Mouse (Mus musculus): ENCODE results near the gene Rpap3. TPM values are rescaled to one million over a fixed set of nuclear protein-coding genes. Genes with fewer than 3 reads are reported as not detected.

Gene Rpap3
- polyA plus RNA-seq, 1 experiment, result 11.7 TPM

- TF ChIP-seq MYOG (IDR thresholded peaks at IDR 0.05; ENCODE audit: control insufficient read depth in 1 of 3, insufficient read depth in 1 of 3, insufficient read length in 2 of 3, low read depth in 2 of 3), result no peak
- no peak for TF ChIP-seq CEBPB (IDR thresholded peaks at IDR 0.05; ENCODE audit: insufficient read depth, poor library complexity, severe bottlenecking)
- TF ChIP-seq E2F4 (IDR thresholded peaks at IDR 0.05; ENCODE audit: insufficient read depth), result no peak
- no peak for TF ChIP-seq TCF3 (IDR thresholded peaks at IDR 0.05; ENCODE audit: insufficient read length, low read depth)
- no peak for TF ChIP-seq MAX (IDR thresholded peaks at IDR 0.05; ENCODE audit: low read depth)
- no peak for TF ChIP-seq POLR2A (IDR thresholded peaks at IDR 0.05; ENCODE audit: insufficient read length, low read depth)
- no peak for TF ChIP-seq TCF12 (IDR thresholded peaks at IDR 0.05; ENCODE audit: insufficient read depth, poor library complexity, severe bottlenecking)
- TF ChIP-seq POLR2AphosphoS2 (IDR thresholded peaks at IDR 0.05; ENCODE audit: insufficient read length, low read depth), result no peak
- TF ChIP-seq MYOD1 (IDR thresholded peaks at IDR 0.05; ENCODE audit: control insufficient read depth in 1 of 3, insufficient read length in 2 of 3, low read depth in 2 of 3), result no peak
- no peak for TF ChIP-seq REST (IDR thresholded peaks at IDR 0.05; ENCODE audit: insufficient read depth, insufficient read length)
- no peak for TF ChIP-seq USF1 (IDR thresholded peaks at IDR 0.05; ENCODE audit: low read depth)
- no peak for TF ChIP-seq SRF (IDR thresholded peaks at IDR 0.05; ENCODE audit: control insufficient read depth, insufficient read length, low read depth)
- no peak overlapping the region for H3K4me3 ChIP-seq
- H3ac ChIP-seq (ENCODE audit: control insufficient read depth, insufficient read length), result no peak overlapping the region
- H3K36me3 ChIP-seq (ENCODE audit: control insufficient read depth, insufficient read depth), result no peaks in the 10 kb centered on the region
- H3K4me2 ChIP-seq (ENCODE audit: low read depth), result no peak overlapping the region
- no peaks in the 10 kb centered on the region for H3K79me2 ChIP-seq (ENCODE audit: control insufficient read depth, insufficient read depth)
- peaks cover 30% of the 10 kb centered on the region for H3K27me3 ChIP-seq (ENCODE audit: control insufficient read depth, insufficient read depth, insufficient read length)
Observed at GRCm38 (mm10) chr15:97751676-97752075, 46.1 kb upstream of the Rpap3 start.

- peaks cover 26% of the 10 kb centered on the region for H3K27me3 ChIP-seq (ENCODE audit: control insufficient read depth, insufficient read depth, insufficient read length)
- TF ChIP-seq MYOG (IDR thresholded peaks at IDR 0.05; ENCODE audit: control insufficient read depth in 1 of 3, insufficient read depth in 1 of 3, insufficient read length in 2 of 3, low read depth in 2 of 3) (peak in 2 of 3 experiments; percentile 80 to 92), MAX (IDR thresholded peaks at IDR 0.05; ENCODE audit: low read depth) (no peak), TCF12 (IDR thresholded peaks at IDR 0.05; ENCODE audit: insufficient read depth, poor library complexity, severe bottlenecking) (peak; percentile 81), CEBPB (IDR thresholded peaks at IDR 0.05; ENCODE audit: insufficient read depth, poor library complexity, severe bottlenecking) (peak; percentile 12; the same call in 1 of the 2 replicates), SRF (IDR thresholded peaks at IDR 0.05; ENCODE audit: control insufficient read depth, insufficient read length, low read depth) (peak; percentile 24), MYOD1 (IDR thresholded peaks at IDR 0.05; ENCODE audit: control insufficient read depth in 1 of 3, insufficient read length in 2 of 3, low read depth in 2 of 3) (peak in 2 of 3 experiments; percentile 90 to 95), USF1 (IDR thresholded peaks at IDR 0.05; ENCODE audit: low read depth) (no peak), TCF3 (IDR thresholded peaks at IDR 0.05; ENCODE audit: insufficient read length, low read depth) (peak; percentile 83), POLR2A (IDR thresholded peaks at IDR 0.05; ENCODE audit: insufficient read length, low read depth) (no peak), REST (IDR thresholded peaks at IDR 0.05; ENCODE audit: insufficient read depth, insufficient read length) (no peak), POLR2AphosphoS2 (IDR thresholded peaks at IDR 0.05; ENCODE audit: insufficient read length, low read depth) (no peak), E2F4 (IDR thresholded peaks at IDR 0.05; ENCODE audit: insufficient read depth) (no peak)
- peak overlapping the region; percentile 79 for H3K4me2 ChIP-seq (ENCODE audit: low read depth)
- no peaks in the 10 kb centered on the region for H3K79me2 ChIP-seq (ENCODE audit: control insufficient read depth, insufficient read depth)
- no peak overlapping the region for H3ac ChIP-seq (ENCODE audit: control insufficient read depth, insufficient read length)
- H3K36me3 ChIP-seq (ENCODE audit: control insufficient read depth, insufficient read depth), result no peaks in the 10 kb centered on the region
- H3K4me3 ChIP-seq, result no peak overlapping the region
Observed at GRCm38 (mm10) chr15:97750697-97751096, 45.1 kb upstream of the Rpap3 start.

GRCm38 (mm10) chr15:97749841-97750240, 44.2 kb upstream of the Rpap3 start:
- Histone ChIP-seq H3K27me3 (ENCODE audit: control insufficient read depth, insufficient read depth, insufficient read length) (peaks cover 34% of the 10 kb centered on the region), H3K4me3 (no peak overlapping the region), H3K79me2 (ENCODE audit: control insufficient read depth, insufficient read depth) (no peaks in the 10 kb centered on the region), H3K36me3 (ENCODE audit: control insufficient read depth, insufficient read depth) (no peaks in the 10 kb centered on the region), H3K4me2 (ENCODE audit: low read depth) (no peak overlapping the region), H3ac (ENCODE audit: control insufficient read depth, insufficient read length) (no peak overlapping the region)
- TF ChIP-seq TCF3 (IDR thresholded peaks at IDR 0.05; ENCODE audit: insufficient read length, low read depth), result no peak
- no peak for TF ChIP-seq TCF12 (IDR thresholded peaks at IDR 0.05; ENCODE audit: insufficient read depth, poor library complexity, severe bottlenecking)
- no peak for TF ChIP-seq MAX (IDR thresholded peaks at IDR 0.05; ENCODE audit: low read depth)
- TF ChIP-seq POLR2A (IDR thresholded peaks at IDR 0.05; ENCODE audit: insufficient read length, low read depth), result no peak
- TF ChIP-seq SRF (IDR thresholded peaks at IDR 0.05; ENCODE audit: control insufficient read depth, insufficient read length, low read depth), result no peak
- no peak for TF ChIP-seq USF1 (IDR thresholded peaks at IDR 0.05; ENCODE audit: low read depth)
- no peak for TF ChIP-seq REST (IDR thresholded peaks at IDR 0.05; ENCODE audit: insufficient read depth, insufficient read length)
- no peak for TF ChIP-seq MYOG (IDR thresholded peaks at IDR 0.05; ENCODE audit: control insufficient read depth in 1 of 3, insufficient read depth in 1 of 3, insufficient read length in 2 of 3, low read depth in 2 of 3)
- TF ChIP-seq E2F4 (IDR thresholded peaks at IDR 0.05; ENCODE audit: insufficient read depth), result no peak
- TF ChIP-seq MYOD1 (IDR thresholded peaks at IDR 0.05; ENCODE audit: control insufficient read depth in 1 of 3, insufficient read length in 2 of 3, low read depth in 2 of 3), result no peak
- TF ChIP-seq POLR2AphosphoS2 (IDR thresholded peaks at IDR 0.05; ENCODE audit: insufficient read length, low read depth), result no peak

- no peak overlapping the region for H3K4me3 ChIP-seq
- H3K4me2 ChIP-seq (ENCODE audit: low read depth), result no peak overlapping the region
- no peaks in the 10 kb centered on the region for H3K79me2 ChIP-seq (ENCODE audit: control insufficient read depth, insufficient read depth)
- no peak overlapping the region for H3ac ChIP-seq (ENCODE audit: control insufficient read depth, insufficient read length)
- TF ChIP-seq POLR2AphosphoS2 (IDR thresholded peaks at IDR 0.05; ENCODE audit: insufficient read length, low read depth) (no peak), E2F4 (IDR thresholded peaks at IDR 0.05; ENCODE audit: insufficient read depth) (no peak), MAX (IDR thresholded peaks at IDR 0.05; ENCODE audit: low read depth) (no peak), POLR2A (IDR thresholded peaks at IDR 0.05; ENCODE audit: insufficient read length, low read depth) (no peak), CEBPB (IDR thresholded peaks at IDR 0.05; ENCODE audit: insufficient read depth, poor library complexity, severe bottlenecking) (no peak), SRF (IDR thresholded peaks at IDR 0.05; ENCODE audit: control insufficient read depth, insufficient read length, low read depth) (no peak), TCF3 (IDR thresholded peaks at IDR 0.05; ENCODE audit: insufficient read length, low read depth) (no peak), TCF12 (IDR thresholded peaks at IDR 0.05; ENCODE audit: insufficient read depth, poor library complexity, severe bottlenecking) (no peak), USF1 (IDR thresholded peaks at IDR 0.05; ENCODE audit: low read depth) (no peak), REST (IDR thresholded peaks at IDR 0.05; ENCODE audit: insufficient read depth, insufficient read length) (no peak), MYOG (IDR thresholded peaks at IDR 0.05; ENCODE audit: control insufficient read depth in 1 of 3, insufficient read depth in 1 of 3, insufficient read length in 2 of 3, low read depth in 2 of 3) (no peak), MYOD1 (IDR thresholded peaks at IDR 0.05; ENCODE audit: control insufficient read depth in 1 of 3, insufficient read length in 2 of 3, low read depth in 2 of 3) (no peak)
- H3K36me3 ChIP-seq (ENCODE audit: control insufficient read depth, insufficient read depth), result no peaks in the 10 kb centered on the region
- H3K27me3 ChIP-seq (ENCODE audit: control insufficient read depth, insufficient read depth, insufficient read length), result peaks cover 34% of the 10 kb centered on the region
Observed at GRCm38 (mm10) chr15:97749397-97749796, 43.8 kb upstream of the Rpap3 start.

All from myocyte (in vitro differentiated cells).